Comparison of ENCODE assay signal across 7 mouse cellular contexts in the genomic region with DNA sequence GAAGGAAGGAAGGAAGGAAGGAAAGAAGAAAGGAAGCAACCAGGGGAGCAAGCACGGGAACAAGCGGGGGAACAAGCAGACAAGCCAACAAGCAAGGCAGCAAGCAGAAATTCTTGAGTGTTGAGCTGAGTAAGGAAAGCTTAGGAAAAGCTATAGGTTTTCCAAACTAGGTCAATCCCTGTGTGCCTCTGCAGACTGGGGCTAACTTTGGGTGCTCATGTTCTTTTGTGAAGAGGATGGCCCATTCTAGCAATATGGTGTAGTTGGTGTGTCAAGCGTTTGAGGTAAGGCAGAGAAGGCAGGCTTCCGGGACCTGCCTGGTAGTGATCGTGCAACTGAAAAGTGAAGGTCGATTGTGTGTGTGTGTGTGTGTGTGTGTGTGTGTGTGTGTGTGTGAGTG. TPM values are rescaled to one million over a fixed set of nuclear protein-coding genes. Genes with fewer than 3 reads are reported as not detected.
DNase-seq lines count a peak whose midpoint lies in the region; TF ChIP-seq lines count a peak whose summit lies in the region.

No protein-coding gene starts in this region.

- H3K36me3 ChIP-seq in kidney, adult 2 months (ENCODE audit: control insufficient read depth, insufficient read depth, low read length): no peaks in the 10 kb centered on the region

- H3K27me3 ChIP-seq in kidney, adult 2 months (replicated peaks; ENCODE audit: control insufficient read depth, insufficient read depth, low read length): no peaks in the 10 kb centered on the region

- no peak for TF ChIP-seq POLR2A in kidney, adult 2 months (IDR thresholded peaks at IDR 0.05; ENCODE audit: low read depth, low read length)

- no peak for TF ChIP-seq CTCF in kidney, adult 2 months (conservative IDR thresholded peaks at IDR 0.05; ENCODE audit: insufficient read depth, insufficient read length, low read depth, low read length)

- DNase-seq in kidney, postnatal 4 days: peak; percentile 7 to 17
- DNase-seq in kidney, adult 2 months: no peak
- peak; percentile 10 for DNase-seq in urinary bladder, postnatal 25 days (ENCODE audit: low spot score)
- DNase-seq in urinary bladder, postnatal 10 days (ENCODE audit: low spot score): no peak
- DNase-seq in cerebellum, postnatal 36 days: peak; percentile 5 to 23
- DNase-seq in left cerebral cortex, postnatal 14 days (ENCODE audit: low spot score in 2 of 2): peak; percentile 9 to 18
- no peak for DNase-seq in T-cell, adult 2 months (ENCODE audit: low spot score)

- no peak overlapping the region for H3K27ac ChIP-seq in kidney, adult 2 months (ENCODE audit: insufficient read depth, low read depth, low read length)

- 87% methylated on average over 6 of the region's 6 CpGs for WGBS in kidney, adult 2 months

- no peak overlapping the region for H3K4me3 ChIP-seq in kidney, adult 2 months (ENCODE audit: insufficient read depth, low read depth, low read length)

- H3K4me1 ChIP-seq in kidney, adult 2 months (ENCODE audit: control insufficient read depth, insufficient read depth, low read length): no peaks in the 10 kb centered on the region

- intact Hi-C loops in left cerebral cortex, postnatal 14 days (cut with DNase I): no loop called here

RNA-seq across cellular contexts. Expression of gene Ezh2, which starts 54.8 kb away (rescaled TPM):
- polyA plus RNA-seq in kidney, adult 2 months (2012; rRNA removed): 2.8 and 4.4 TPM in 2 replicates
- 10 to 100 TPM; 14.1 to 14.8 TPM for total RNA-seq in left cerebral cortex, postnatal 14 days (2021)

Comparison
In these comparisons a context has a peak if more than half of its experiments do, and no peak if none do; other contexts are left out.
1. DNase-seq: peak in kidney, postnatal 4 days (2 of 2), urinary bladder, postnatal 25 days (single experiment), cerebellum, postnatal 36 days (2 of 2) and left cerebral cortex, postnatal 14 days (2 of 2); none in kidney, adult 2 months (single experiment), urinary bladder, postnatal 10 days (single experiment) and T-cell, adult 2 months (single experiment).